Mouse (Mus musculus) adrenal gland, adult 8-10 months (tissue): ENCODE data around the gene Cox8a. TPM values are rescaled to one million over a fixed set of nuclear protein-coding genes. Genes with fewer than 3 reads are reported as not detected.

Source experiments
- DNase-seq: peaks from one replicate; pipeline ENCODE4 v3.0.0; 2022
- total RNA-seq, 4 experiments: library from RNA; stranded (reverse); gene quantifications; 2 replicates each; pipeline ENCODE4 v1.2.4; 2022

Gene Cox8a
- 100 to 1,000 TPM; 725 to 927 (median 846) TPM for total RNA-seq

DNA sequence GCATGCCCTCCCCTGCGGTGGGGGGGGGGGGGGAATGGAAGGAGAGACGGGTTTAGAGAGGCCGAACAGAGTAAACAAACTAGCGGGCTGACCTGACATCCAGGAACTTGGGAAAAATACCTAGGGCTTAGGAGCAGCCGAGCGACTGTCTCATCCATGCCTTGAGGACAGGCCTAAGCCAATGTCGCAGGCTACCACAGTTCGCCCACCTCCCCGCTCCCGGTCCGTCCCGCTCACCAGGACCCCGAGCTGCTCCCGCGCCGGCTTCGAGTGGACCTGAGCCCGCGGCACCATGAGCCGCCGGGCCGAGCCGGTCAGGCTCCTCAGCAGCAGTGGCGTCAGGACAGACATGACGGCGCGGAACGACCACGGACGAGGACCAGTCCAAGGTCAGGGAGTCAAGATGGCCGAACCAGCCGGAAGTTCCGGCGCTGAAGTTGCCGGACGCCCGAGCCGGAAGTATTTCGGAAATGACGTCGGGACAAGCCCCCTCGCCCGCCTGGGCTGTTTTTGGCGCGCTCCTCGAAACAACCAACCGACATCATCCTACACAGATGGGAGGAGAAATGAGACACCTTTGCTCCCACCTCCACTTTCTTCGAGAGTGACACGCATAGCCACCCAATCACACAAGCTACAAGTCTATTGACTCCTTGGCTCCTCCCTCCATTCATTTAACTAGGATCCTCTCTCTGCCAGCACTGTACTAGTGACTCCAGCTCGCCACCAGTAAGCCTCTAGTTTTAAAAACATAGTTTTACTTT is at the start of gene Cox8a:
Cox8a (minus strand) TSS at position 455 of the 764 bp plus-strand sequence.
- DNase-seq, result peak; percentile 98

DNA sequence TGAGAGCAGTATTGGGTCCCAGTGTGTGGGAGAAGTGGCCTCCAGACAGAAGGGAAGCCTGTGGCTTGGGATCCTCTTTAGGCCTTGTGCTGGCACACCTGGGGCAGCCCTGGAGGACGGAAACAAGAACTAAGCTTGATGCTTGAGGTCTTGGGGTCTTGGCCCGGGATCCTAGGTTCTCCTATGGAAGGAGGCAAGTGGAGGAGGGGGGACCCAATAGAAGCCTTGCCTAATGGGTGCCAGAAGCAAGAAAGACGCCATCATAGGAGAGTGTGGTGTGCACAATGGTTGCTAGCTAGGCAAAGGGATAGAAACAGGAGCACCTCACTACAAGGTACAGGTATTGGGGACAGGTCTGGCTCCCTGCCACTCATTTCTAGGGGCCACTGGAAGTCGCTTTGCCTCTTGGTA is 49.0 kb upstream of the Cox8a start:
- no peak for DNase-seq

DNA sequence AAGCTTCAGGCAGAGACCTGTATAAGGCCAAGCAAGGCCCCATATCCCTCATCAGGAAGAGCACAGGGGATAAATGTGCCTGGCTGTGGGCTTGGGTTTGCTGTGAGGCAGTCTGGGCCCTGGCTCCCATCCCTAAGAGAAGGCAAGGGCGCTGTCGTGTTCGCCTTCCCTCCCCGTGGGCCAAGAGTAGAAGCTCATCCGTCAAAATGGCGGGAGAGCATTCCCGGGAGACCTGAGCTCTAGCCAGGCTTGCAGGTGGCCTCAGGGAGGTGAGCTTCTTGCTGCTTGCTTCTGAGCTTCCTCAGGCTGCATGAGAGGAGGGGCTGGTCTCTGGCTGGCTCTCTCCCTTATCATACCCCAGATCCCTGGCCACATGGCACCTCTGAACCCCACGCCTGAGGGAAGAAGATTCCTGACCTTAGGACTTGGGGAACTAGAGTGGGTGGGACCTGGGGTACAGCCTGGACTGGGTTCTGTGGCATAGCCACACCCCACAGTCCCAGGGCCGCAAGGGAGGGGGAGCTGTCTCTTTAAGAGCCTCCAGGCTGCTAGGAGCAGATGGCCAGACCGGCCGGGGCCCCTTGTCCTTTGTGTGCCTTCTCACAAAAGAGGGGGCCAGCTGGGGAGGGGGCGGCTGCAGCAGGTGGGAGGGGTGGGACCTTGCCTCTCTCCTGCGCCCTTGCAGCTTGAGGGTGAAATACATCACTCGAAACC is 48.2 kb upstream of the Cox8a start:
- DNase-seq, result no peak

DNA sequence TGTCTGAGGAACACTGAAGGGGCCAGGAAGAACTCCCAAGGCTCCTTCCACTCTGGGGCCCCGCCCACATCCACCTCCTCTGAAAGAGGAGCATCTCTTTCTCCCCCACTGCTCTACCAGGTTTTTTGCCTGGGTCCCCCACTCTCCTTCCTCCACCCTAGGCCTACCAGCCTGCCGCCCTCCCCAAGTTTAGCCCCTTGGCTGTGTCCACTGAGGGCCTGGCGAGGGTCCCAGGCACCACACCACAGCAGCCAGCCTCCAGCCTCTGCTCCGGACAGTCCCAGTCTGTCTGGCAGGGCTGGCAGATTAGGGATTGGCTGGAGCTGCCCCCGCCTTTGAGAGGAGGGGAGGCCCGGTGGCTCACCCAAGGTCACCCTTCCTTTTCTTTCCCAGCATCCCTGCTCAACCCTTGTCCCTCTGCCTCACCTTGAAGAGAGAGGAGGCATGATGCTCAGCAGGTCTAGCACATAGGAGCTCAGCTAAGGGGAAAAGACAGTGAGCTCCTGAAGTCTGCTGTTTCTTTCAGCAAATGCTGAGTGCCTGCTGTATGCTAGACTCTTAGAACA is 47.4 kb upstream of the Cox8a start:
- no peak for DNase-seq

DNA sequence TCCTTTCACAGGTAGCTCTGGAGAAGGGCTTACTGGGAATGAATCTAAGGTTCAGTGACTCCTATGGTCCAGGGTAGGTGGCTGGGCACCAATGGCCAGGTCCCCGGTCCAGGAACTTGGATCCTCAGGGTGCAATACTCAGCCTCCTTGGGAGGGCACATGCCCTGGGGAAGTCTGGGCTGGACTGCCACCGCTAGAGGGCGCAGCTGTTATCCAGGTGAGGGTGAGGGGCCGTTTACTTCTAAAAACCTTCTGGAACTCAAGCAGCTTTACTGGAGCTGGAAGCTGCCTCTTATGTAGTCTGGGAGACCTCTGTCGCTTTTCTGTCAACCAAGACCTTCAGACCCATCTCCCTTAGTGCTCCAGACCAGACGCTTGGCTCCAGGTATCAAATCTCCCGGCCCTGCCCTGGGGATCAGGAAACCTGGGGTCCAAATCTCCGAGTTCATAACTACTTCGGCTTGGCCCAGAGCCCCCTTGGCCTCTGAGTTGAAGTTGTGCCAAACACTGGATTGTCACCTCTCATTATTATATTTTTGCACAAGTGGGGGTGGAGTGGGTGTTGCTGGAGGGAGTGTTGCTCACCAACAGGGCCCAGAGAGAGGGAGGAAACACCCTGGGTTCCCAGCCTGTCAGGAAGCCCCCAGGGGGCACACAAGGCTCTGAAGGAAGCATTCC is 46.8 kb upstream of the Cox8a start:
- DNase-seq, result no peak

DNA sequence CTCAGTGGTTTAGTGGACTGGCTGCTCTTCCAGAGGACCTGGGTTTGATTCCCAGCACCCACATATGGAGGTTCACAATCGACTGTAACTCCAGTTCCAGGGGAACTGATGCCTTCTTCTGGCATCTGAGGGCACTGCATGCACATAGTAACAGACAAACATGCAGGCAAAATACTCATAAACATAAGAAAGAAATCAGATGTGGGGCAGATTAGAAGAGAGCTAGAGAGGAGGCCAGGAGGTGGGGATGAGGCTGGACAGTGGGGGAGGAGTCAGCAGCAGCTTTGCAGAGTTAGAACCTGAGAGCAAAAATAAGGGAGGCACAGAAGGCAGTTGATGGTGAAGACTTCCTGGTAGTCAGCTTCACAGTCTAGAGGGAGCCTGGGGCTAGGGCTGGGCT is 45.2 kb upstream of the Cox8a start:
- no peak for DNase-seq

DNA sequence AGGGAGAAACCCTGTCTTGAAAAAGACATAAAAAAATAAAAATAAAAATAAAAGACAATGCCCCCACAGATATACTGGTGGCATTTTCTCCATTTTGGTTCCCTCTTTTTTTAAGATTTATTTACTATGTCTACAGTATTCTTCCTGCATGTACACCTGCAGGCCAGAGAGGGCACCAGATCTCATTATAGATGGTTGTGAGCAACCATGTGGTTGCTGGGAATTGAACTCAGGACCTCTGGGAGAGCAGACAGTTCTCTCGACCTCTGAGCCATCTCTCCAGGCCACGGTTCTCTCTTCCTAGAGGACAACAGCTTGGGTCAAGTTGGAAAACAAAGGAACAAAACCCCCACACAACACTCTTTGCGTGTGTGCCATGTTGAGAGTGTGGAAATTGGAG is 44.5 kb upstream of the Cox8a start:
- DNase-seq, result no peak

DNA sequence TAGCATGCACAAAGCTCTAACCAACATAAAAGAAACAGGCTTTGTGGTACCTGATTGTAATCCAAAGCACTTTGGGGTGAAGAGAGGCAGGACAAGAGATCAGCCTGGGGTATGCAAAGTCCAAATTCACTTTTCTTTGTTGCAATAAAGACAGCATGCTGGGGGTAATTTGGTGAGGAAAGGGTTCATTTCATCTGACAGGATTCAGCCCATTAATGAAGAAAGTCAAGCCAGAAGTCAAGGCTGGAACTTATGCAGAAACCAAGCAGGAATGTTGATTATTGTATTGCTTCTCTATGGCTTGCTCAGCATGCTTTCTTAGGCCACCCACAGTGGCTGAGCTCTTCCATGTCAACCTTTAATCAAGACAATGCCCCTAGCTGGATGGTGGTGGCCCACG is 44.1 kb upstream of the Cox8a start:
- DNase-seq, result no peak

DNA sequence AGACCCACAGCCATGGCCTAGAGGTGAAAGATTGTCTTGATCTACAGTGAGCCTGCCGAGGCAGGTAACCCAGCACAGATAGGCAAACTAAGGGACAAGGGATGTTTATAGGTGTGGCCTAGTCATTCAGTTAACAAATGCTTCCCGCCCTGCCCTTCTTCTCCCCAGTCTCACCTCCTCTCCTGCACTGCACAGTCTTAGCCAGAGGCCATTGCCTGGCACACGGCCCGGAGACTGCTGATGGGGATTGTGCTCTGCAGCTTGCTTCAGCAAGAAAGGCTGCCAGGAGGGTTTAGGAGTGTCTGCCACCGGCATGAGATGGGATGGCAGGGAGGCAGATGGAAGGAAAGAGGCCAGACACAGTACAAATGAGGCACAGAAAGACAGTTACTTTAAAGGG is 40.5 kb upstream of the Cox8a start:
- DNase-seq, result no peak

DNA sequence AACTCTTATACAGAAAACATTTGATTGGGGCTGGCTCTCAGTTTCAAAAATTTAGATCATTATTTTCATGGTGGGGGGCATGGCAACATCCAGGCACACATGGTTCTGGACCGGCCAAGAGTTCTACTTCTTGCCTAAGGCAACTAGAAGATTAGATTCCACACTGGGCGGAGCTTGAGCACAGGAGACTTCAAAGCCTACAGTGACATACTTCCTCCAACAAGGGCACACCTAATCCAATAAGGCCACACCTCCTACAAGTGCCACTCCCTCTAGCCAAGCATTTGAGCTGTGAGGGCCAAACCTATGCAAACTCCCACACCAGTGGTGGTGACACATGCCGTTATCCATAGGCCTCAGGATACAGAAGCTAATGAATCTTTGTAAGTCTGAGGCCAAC is 28.6 kb upstream of the Cox8a start:
- no peak for DNase-seq

DNA sequence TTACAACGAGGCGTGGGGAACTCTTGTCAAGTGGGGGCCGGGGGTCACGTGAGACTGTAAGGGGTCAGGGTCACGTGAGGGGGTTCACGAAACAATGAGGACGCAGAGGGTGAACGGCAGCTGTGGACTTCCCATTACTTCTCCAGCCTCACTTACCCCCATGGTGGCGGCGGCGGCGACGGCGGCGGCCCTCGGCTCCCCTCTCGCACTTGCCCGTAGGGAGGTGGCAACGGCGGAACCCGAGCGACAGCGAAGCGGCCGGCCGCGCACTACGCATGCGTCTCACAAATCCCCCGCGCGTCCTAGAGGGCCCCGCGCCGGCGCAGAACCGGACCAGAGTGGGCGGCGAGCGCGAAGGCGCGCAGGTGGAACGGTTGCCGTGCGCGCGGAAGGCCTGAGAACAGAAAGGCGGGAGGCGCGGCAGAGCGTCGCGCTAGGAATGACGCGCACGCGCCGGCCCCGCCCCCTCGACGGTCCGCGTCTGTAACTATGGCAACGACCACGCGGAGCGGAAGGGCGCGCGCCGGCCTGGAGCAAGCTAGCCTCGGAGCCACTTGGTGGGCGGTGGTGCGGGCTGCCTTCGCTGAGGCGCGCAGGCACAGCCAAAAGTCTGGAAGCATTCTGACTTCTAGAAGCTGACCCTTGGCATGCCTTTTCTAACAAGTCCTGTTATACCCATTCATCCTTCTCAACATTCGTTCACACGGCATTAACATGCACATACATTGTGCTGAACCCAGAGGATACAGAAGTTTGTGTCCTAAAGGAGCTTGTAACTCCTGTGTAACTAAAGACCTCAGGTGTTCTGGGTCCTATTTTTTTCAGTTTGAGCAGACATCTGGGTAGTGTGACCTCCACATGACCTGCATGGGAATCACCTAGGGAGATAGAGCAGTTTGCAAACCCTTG is 23.6 kb upstream of the Cox8a start, which contains the start of gene Naa40:
Naa40 (minus strand) TSS at position 402 of the 909 bp plus-strand sequence.
- peak; percentile 85 for DNase-seq

DNA sequence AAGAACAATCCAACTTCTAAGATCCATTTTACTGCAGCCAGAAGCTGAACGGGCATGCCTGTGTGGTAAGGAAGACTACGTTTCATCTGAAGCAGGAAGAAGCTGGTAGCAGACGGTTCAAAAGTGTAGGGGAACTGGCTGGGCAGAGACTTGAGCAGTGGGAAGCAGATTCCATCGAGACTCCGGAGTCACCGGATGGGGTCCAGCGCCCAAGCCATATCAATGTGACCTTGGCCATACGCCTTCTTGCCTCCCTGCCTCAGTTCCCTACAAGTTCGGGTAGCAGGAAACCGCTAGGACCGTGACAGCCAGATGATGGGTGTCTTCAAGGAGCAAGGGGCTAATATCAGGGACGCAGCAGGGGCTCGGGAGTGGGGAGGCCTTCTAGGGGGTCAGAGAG is 22.9 kb upstream of the Cox8a start:
- DNase-seq, result no peak

DNA sequence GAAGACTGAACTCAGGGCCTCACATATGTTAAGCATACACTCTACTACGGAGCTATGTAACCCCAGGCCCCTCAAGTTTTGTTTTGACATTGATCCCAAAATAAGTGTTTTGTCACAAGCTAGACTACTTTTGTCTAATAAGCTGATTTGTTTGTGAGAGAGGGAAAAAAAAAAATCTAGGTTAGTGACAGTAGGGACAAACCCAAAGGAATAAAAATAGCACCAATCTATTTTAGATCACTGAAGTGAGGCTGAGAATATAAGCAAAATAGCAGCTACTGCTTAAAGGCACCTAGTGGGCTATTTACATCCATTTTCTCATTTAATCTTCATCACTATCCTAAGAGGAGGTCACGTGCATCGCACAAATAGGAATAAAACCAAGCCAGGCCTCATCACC is 22.2 kb upstream of the Cox8a start:
- no peak for DNase-seq

DNA sequence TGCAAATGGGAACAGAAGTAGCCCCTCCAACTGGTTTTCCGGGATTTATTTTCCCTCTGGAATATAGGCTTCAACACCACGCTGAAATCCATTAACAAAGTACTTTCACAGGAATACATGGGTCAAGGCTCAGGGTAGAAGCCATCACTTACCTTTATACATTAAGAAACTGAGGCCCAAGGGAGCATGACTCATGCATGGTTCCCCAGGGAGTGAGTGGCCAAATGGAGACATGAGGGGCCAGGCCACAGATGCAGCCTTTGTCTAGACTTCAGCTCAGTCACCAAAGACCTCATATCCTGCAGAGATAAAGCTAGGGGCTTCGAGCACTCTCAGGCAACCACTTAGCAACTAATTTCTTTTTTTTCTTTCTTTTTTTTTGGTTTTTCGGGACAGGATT is 19.3 kb upstream of the Cox8a start:
- DNase-seq, result no peak

DNA sequence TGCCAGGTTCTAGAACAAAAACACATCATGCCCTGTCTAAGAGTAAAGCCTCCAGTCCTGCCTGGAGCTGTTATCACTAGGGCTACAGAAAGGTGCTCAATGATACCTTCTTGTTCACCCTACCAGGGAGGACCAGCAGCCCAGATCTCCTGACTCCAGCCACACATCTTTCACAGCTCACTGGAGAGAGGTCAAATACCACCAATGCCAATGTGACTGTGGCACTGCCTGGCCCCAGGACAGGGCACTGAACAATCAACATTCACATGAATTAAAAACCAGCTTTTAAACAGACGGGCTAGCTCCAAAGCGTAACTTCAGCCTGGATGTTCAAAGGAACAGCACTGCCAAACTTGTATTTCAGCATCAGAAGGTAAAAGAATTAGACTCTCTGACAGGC is 18.6 kb upstream of the Cox8a start:
- DNase-seq, result no peak

DNA sequence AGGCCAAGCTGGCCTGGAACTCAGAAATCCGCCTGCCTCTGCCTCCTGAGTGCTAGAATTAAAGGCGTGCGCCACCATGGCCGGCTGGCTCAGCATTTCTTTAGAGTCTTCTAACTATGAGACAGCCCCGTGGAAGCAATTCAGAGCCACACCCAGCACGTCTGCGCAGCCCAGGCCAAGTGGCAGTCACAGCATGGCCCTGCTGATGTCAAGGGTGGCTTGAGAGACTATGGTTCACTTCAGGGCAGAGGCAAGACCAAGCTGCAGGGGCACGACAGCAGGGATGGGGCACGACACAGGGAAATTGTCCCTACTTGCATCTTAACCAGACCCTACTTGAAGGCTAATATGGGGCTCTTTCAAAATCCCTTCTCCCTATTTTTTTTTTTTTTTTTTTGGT is 18.0 kb upstream of the Cox8a start:
- no peak for DNase-seq

DNA sequence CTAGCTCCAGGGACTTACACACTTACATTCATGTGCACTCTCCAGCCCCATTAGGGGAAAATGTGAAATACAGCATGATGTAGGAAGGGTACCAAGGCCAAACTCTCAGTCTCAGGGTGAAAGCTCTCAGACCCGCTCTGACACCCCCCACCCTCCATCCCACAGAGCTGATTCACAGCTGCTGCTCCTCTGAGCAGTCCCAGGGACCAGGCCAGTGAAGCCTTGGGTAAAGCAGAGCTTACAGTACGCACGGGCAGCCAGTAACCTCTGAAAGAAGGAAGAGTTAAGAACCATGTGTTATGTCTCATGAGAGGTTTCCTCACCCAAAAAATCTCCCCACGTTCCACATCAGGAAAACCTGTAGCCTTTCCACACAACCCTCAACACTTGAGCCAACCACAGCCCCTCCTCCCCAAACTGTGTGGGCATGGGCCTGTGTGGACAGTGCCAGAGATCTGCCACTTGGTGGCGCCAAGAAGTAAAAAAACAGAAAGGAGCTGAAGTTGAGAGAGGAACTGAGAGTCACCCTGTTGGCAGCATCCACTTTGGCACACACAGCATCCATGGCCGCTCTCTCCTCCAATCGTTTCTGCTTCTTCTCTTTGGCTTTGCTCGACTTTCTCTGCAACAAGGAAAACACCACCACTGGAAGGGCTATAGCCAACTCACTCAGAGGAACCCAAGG is 17.3 kb upstream of the Cox8a start:
- peak; percentile 80 for DNase-seq

DNA sequence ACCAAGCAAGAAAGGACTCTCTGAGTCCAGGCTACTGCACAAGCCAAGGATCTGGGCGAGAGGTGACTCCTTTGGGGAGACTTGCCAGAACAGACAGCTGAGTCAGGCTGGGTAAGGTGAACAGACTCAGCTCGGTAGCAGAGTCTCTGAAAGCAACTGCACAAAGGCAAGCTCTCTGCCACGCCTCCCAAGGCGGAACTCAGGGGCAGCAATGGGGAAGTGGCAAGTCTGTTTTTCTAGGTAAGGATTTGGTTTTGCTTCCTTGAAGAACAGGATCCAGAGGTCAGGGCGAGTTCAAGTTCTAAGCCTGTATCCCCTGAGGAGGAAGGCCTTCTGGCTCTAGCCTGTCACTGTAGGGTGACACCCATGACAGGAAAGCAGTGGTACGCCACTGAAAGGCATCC is 9.1 kb upstream of the Cox8a start:
- no peak for DNase-seq

DNA sequence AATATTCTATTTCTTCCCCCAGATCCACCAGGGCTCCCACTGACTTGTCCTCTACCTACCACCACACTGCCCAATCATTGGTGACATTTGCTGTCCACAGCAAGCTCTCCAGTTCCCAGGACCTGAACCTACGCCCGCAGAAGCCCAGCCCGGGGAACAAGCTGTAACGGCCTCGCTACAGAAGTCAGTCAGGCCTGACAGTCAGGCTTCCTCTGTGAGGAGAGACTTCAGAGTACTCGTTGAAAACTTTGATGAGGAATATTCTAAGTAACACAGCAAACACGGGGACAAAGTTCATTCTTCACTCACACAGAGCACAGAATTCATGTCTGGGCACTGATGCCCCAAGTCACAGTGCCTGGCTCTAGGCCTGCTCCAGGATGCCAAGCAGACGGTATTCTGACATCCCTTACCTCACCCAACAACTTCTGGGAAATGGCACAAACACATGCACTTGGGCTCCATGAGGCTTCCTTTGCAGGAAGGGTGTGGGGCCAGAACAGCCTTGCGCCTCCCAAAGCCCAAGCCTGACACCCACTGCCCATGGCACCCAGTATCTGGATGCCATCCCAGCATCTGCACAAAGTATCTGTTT is 7.8 kb upstream of the Cox8a start:
- DNase-seq, result no peak

DNA sequence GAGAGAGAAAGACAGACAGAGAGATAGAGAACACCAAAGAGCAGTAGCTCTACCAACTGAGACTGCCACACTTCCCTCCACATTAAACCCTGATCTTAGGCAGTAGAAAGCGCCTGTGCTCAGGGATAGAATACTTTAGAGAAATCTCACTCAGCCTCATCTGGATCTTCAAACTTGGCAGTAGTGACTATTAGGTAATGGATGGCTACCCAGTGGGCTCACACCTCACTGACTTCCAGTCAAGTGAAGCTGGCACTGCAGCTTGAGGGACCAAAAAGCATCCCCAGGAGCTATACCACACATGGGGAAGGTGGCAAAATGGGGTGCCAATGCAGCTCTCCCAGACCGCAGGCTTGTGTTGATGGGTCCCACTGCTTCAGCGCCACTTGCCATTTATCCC is 6.8 kb upstream of the Cox8a start:
- DNase-seq, result no peak

DNA sequence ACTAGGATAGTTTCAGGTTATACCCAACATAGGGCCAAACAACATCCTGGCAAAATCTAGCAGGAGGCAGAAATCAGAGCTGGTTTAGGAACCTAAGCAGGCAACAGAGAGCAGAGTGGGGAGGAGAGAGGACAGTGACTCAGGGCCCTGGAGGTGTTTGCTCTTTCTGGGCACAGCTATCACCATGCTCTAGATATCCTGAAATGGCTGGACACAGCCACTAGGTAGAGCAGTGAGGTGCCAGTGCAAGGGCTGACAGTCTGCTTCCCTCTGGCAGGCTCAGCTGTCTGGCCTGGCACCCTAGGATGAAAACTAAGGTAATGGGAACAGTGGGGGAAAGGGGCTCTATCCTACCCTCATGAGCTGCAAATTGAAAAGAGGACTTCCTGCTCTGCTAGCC is 6.1 kb upstream of the Cox8a start:
- no peak for DNase-seq
